Mouse (Mus musculus) intestine, embryonic 16.5 days (tissue): Measurements from ENCODE around the gene Gcnt1. TPM values are rescaled to one million over a fixed set of nuclear protein-coding genes. Genes with fewer than 3 reads are reported as not detected.

ENCODE experiments used
- ATAC-seq: fragments of 200-750 bp; cut with Nextera tagmentation; 2 replicates; pipeline ENCODE4 v1.8.0; 2017; ENCODE audit warnings: moderate TSS enrichment, moderate library complexity
- H3K27ac ChIP-seq: fragments of 300-500 bp; sonication (generic); 2 replicates; pipeline ENCODE4 v1.5.1; 2014; ENCODE audit warnings: mild to moderate bottlenecking, low read length
- H3K27me3 ChIP-seq: fragments of 300-500 bp; sonication (generic); replicated peaks from 2 replicates; pipeline ENCODE4 v1.6.1; 2014; ENCODE audit warnings: low read length, control low read depth, mixed read lengths; ENCODE audit not compliant: control insufficient read depth, insufficient read depth
- H3K36me3 ChIP-seq: fragments of 300-500 bp; sonication (generic); 2 replicates; pipeline ENCODE4 v1.6.1; 2014; ENCODE audit warnings: low read length, control low read depth; ENCODE audit not compliant: control insufficient read depth, insufficient read depth
- H3K4me1 ChIP-seq: fragments of 300-500 bp; sonication (generic); 2 replicates; pipeline ENCODE4 v1.6.1; 2014; ENCODE audit warnings: low read length, control low read depth, mixed read lengths; ENCODE audit not compliant: control insufficient read depth, insufficient read depth
- H3K4me2 ChIP-seq: fragments of 300-500 bp; sonication (generic); 2 replicates; pipeline ENCODE4 v1.6.1; 2014; ENCODE audit warnings: low read depth, low read length, control low read depth
- H3K4me3 ChIP-seq: fragments of 300-500 bp; sonication (generic); 2 replicates; pipeline ENCODE4 v1.5.1; 2014; ENCODE audit warnings: mild to moderate bottlenecking, low read length
- H3K9ac ChIP-seq: fragments of 300-500 bp; sonication (generic); 2 replicates; pipeline ENCODE4 v1.6.1; 2014; ENCODE audit warnings: low read depth, low read length
- H3K9me3 ChIP-seq: fragments of 300-500 bp; sonication (generic); 2 replicates; pipeline ENCODE4 v1.6.1; 2016; ENCODE audit warnings: low read length, control low read depth; ENCODE audit not compliant: control insufficient read depth
- WGBS: fragments of 180-500 bp; shearing (Covaris S2); extraction: QIAGEN DNeasy Blood & Tissue Kit; methylation state at CpG from one replicate; pipeline ENCODE4 v1.1.7; 2014; 5-methylcytosine and 5-hydroxymethylcytosine counted together
- polyA plus RNA-seq: library from polyadenylated mRNA; unstranded; fragments of >200 nt; fragmentation: Nextera tagmentation; extraction: Ambion mirVana; gene quantifications from 2 replicates; pipeline ENCODE4 v1.2.1, GENCODE M21; 2015

The Gcnt1 gene
- polyA plus RNA-seq, 1 experiment from 2014 or later: 3.8 TPM

- H3K4me1 ChIP-seq: no peaks in the 10 kb centered on the region
- no peak overlapping the region for H3K4me3 ChIP-seq
- H3K27me3 ChIP-seq: no peaks in the 10 kb centered on the region
- no peak for ATAC-seq
- H3K27ac ChIP-seq: no peak overlapping the region
- WGBS: 51% methylated on average over 7 of the region's 7 CpGs
- no peaks in the 10 kb centered on the region for H3K36me3 ChIP-seq
- H3K9me3 ChIP-seq: no peaks in the 10 kb centered on the region
- no peak overlapping the region for H3K9ac ChIP-seq
- H3K4me2 ChIP-seq: no peak overlapping the region
Observed at GRCm38 (mm10) chr19:17380549-17380948, 7.9 kb upstream of the Gcnt1 start.

DNA sequence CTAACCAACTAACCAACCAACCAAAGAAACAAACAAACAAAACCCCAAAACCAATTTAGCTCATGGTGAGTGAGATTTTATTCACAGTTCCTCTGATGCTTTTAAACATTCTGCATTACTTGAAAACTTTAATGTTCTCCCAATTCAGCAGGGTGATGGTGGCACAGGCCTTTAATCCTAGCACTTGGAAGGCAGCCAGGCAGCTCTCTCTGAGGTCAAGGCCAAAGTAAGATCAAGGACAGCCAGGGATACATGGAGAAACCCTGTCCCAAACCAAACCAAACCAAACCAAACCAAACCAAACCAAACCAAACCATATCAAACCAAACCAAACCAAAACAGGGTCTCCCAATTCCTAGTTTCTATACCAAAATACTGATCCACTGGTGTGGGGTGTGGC, 6.2 kb upstream of the Gcnt1 start:
- ATAC-seq: no peak

DNA sequence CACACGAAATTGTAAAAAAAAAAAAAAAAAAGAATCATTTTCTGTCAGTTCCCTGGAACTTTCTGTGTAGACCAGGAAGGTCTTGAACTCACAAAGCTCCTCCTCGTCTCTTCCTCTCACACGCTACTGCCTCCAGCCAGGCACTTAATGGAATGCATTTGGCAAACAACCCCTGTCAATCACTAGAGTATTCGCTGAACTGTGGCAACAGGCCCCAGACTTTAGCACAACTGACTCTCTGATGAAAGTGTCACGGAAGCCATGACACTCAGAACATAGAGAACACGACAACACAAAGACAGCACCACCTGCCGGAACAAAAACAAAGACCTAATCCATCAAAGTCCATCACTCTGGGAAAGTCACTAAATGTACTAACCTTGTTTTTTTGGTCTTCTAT, 3.1 kb downstream of the Gcnt1 start:
- no peak for ATAC-seq
- Histone ChIP-seq H3K9ac (no peak overlapping the region), H3K4me3 (no peak overlapping the region), H3K27me3 (no peaks in the 10 kb centered on the region), H3K4me2 (no peak overlapping the region), H3K4me1 (no peaks in the 10 kb centered on the region), H3K9me3 (no peaks in the 10 kb centered on the region), H3K27ac (no peak overlapping the region), H3K36me3 (no peaks in the 10 kb centered on the region)
- WGBS: 64% methylated on average over 7 of the region's 7 CpGs

More for the DNA sequence above, 6.2 kb upstream of the Gcnt1 start:
- Histone ChIP-seq H3K4me3 (no peak overlapping the region), H3K36me3 (no peaks in the 10 kb centered on the region), H3K4me1 (no peaks in the 10 kb centered on the region), H3K4me2 (no peak overlapping the region), H3K9me3 (no peaks in the 10 kb centered on the region), H3K9ac (no peak overlapping the region), H3K27me3 (no peaks in the 10 kb centered on the region), H3K27ac (no peak overlapping the region)

DNA sequence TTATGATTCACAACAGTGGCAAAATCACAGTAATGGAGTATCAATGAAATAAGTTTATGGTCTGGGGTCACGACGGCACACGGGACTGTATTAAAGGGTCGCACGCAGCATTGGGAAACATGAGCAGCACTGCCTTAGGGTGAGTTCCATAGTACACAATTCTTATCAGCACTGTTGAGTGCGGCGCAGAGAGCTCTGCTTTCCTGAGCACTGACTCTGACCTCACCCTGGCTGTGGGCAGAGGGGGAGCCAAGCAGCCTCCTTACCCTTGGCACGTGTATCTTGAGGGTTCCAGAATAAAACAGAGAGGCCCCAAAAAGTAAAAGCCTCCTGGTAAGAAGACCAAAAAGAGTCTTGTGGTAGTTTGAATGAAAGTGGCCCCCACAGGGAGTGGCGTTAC, 4.1 kb downstream of the Gcnt1 start:
- 83% methylated on average over 9 of the region's 9 CpGs for WGBS
- Histone ChIP-seq H3K36me3 (no peaks in the 10 kb centered on the region), H3K27me3 (no peaks in the 10 kb centered on the region), H3K27ac (no peak overlapping the region), H3K9me3 (no peaks in the 10 kb centered on the region), H3K4me1 (no peaks in the 10 kb centered on the region), H3K9ac (no peak overlapping the region), H3K4me3 (no peak overlapping the region), H3K4me2 (no peak overlapping the region)
- no peak for ATAC-seq

DNA sequence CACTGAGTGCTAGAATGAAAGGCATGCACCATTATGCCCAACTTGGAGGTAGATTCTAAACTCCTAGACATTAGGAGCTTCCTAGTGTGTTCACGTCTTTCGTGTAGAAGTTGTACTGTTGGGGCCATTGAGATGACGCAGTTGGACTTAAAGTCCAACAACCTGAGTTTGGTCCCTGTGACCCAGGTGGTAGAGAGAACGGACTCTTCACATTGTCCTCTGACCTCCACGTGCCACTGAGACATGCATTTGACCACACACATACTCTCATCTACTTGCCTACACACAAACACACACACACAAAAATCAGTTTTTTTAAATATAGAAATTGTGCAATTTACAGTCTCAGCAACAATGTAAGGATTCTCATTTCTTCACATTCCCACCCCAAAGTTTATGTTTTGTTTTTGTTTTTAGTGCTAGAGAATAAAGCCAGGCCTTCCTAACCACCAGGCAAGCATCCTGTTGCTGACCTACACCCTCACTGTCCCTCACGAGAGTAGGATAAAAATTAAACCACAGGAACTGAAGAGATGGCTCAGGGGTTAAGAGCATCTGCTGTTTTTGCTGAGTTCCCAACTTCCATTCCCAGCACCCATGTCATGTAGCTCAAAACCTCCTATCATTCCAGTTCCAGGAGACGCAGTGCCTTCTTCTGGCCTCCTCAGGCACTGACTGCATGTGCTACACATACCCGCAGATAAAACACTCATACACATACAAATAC, 6.1 kb downstream of the Gcnt1 start:
- no peaks in the 10 kb centered on the region for H3K4me1 ChIP-seq
- H3K9ac ChIP-seq: no peak overlapping the region
- H3K4me3 ChIP-seq: no peak overlapping the region
- no peaks in the 10 kb centered on the region for H3K27me3 ChIP-seq
- no peak overlapping the region for H3K4me2 ChIP-seq
- 90% methylated on average over 8 of the region's 8 CpGs for whole genome bisulfite sequencing
- no peaks in the 10 kb centered on the region for H3K36me3 ChIP-seq
- H3K9me3 ChIP-seq: no peaks in the 10 kb centered on the region
- ATAC-seq: no peak
- H3K27ac ChIP-seq: no peak overlapping the region

DNA sequence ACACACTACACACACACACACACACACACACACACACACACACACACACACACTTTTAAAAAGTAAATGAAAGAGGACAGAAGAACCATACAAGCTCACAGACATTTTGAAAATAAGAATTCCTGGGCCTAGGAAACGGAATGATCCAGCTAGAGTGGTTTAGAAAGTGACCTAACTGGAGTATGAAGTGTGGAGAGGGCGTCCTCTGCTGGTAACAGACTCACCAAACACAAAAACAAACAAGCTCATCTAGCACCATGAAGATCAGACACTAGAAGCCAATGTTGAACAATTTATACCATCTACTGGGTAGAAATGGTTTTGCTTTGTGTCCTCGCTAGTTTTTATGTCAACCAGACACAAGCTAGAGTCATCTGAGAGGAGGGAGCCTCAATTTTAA, 7.9 kb downstream of the Gcnt1 start:
- Histone ChIP-seq H3K9ac (no peak overlapping the region), H3K27me3 (no peaks in the 10 kb centered on the region), H3K4me1 (no peaks in the 10 kb centered on the region), H3K4me2 (no peak overlapping the region), H3K4me3 (no peak overlapping the region), H3K9me3 (no peaks in the 10 kb centered on the region), H3K27ac (no peak overlapping the region), H3K36me3 (no peaks in the 10 kb centered on the region)
- no peak for ATAC-seq
- 42% methylated on average over 3 of the region's 3 CpGs for WGBS

- H3K4me1 ChIP-seq: no peaks in the 10 kb centered on the region
- WGBS: 77% methylated on average over 2 of the region's 2 CpGs
- H3K27ac ChIP-seq: no peak overlapping the region
Observed at GRCm38 (mm10) chr19:17361181-17361580, 11.5 kb downstream of the Gcnt1 start.

GRCm38 (mm10) chr19:17359315-17359890, 13.2 kb downstream of the Gcnt1 start:
- ATAC-seq: no peak
- 81% methylated on average over 14 of the region's 14 CpGs for WGBS

More at GRCm38 (mm10) chr19:17361181-17361580, 11.5 kb downstream of the Gcnt1 start:
- H3K36me3 ChIP-seq: no peaks in the 10 kb centered on the region
- H3K4me3 ChIP-seq: no peak overlapping the region
- H3K4me2 ChIP-seq: no peak overlapping the region
- no peaks in the 10 kb centered on the region for H3K9me3 ChIP-seq
- no peaks in the 10 kb centered on the region; the same call in 1 of the 2 replicates for H3K27me3 ChIP-seq
- no peak for ATAC-seq
- no peak overlapping the region for H3K9ac ChIP-seq

GRCm38 (mm10) chr19:17357391-17357790, 15.3 kb downstream of the Gcnt1 start:
- no peak overlapping the region for H3K4me3 ChIP-seq
- H3K4me2 ChIP-seq: no peak overlapping the region
- no peaks in the 10 kb centered on the region for H3K9me3 ChIP-seq
- no peaks in the 10 kb centered on the region for H3K36me3 ChIP-seq
- no peak for ATAC-seq
- WGBS: 58% methylated on average over 3 of the region's 3 CpGs
- H3K27ac ChIP-seq: no peak overlapping the region
- H3K4me1 ChIP-seq: no peaks in the 10 kb centered on the region
- no peaks in the 10 kb centered on the region; the same call in 1 of the 2 replicates for H3K27me3 ChIP-seq
- no peak overlapping the region for H3K9ac ChIP-seq

More at GRCm38 (mm10) chr19:17359315-17359890, 13.2 kb downstream of the Gcnt1 start:
- Histone ChIP-seq H3K36me3 (no peaks in the 10 kb centered on the region), H3K4me1 (no peaks in the 10 kb centered on the region), H3K27me3 (no peaks in the 10 kb centered on the region; the same call in 1 of the 2 replicates), H3K4me2 (no peak overlapping the region), H3K9me3 (no peaks in the 10 kb centered on the region), H3K9ac (no peak overlapping the region), H3K27ac (no peak overlapping the region), H3K4me3 (no peak overlapping the region)
